Mouse (Mus musculus): Measurements from ENCODE around the gene 1700014D04Rik.
A peak's percentile ranks its signal among the peaks of the same experiment; 100 is the strongest.
"Not testable (repeated sequence)": the region's sequence is repeated elsewhere in the genome, so short reads cannot be mapped to it uniquely, and the experiment has no call there.

The 1700014D04Rik gene

DNA sequence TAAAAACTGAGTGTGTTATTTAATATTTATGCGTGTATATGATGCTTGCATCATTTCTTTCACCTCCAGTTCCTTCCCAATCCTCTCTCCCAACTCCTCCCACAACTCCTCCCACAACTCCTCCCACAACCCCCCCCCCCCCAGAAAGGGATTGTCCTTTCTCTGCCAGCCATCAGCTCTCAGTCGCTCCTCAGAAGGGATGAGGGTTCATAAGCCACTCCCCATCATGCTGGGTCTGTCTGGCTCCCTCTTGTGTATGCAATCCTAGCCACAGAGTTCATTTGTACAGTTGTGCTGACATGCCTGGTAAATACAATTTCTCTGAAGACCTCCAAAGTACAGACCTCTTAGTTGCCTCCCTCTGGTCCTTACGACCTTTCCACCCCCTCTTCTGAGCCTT, 11.4 kb downstream of the 1700014D04Rik start:
- no peak for DNase-seq (ENCODE audit: low spot score in 2 of 2)

- peak in 1 of 2 experiments; percentile 53 for DNase-seq (ENCODE audit: low spot score in 2 of 2)
Measured at GRCm38 (mm10) chr13:59734347-59734746, 12.2 kb downstream of the 1700014D04Rik start.

DNA sequence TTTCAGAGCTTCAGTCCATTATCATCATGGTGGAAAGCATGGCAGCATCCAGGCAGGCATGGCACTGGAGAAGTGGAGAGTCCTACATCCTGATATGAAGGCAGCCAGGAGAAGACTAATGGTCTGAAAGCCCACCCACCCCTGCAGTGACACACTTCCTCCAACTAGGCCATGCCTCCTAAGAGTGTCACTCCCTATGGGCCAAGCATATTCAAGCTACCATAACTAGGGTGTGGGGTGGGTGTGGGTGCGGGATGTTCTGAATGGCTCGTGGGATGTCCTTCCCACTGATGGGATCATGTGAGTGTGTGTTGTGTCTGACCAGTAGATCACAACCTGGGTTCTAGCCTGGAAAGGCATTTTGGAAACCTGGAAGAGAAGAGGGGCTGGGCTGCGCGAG, 12.6 kb downstream of the 1700014D04Rik start:
- no peak for DNase-seq (ENCODE audit: low spot score in 2 of 2)

GRCm38 (mm10) chr13:59731652-59732051, 14.9 kb downstream of the 1700014D04Rik start, which contains the start of gene Spata31d1d:
Gene Spata31d1d, minus strand, starts transcription at chr13:59731752.
- DNase-seq (ENCODE audit: low spot score in 2 of 2): no peak

DNA sequence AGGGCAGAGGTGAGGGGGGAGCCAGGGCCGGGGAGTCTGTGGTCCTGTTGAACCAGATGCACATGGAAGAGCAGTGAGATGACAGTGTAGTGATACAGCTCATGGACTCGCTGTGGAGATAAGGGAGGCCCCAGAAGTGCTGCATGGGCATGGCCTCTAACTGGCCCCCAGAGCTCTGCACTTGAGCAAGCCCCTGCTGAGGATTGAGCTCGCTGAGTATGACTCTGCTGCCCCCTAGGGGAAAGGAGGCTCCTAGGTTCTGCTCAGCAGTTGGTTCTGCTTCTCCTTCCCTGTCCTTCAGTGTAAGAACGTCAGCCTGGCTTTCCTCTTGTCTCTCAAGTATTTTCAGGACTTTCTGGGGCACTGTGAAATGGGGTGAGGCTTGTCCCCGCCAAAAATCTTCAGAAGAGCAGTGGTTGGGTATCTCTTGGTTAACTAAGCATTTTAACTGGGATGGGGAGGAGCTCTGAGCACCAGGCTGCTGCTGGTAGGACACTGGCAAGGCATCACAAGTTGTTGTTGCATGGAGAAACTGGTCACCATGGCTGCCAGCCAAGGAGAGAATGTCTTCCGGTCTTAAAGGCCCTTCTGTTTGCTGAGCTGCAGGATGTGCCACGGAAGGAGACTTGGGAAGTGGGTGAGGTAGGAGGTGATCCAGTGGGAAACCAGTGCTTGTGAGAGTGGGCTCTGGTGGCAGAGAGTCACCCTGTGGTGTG, 18.0 kb downstream of the 1700014D04Rik start:
- DNase-seq (ENCODE audit: low spot score in 2 of 2): peak; percentile 84 to 92

DNA sequence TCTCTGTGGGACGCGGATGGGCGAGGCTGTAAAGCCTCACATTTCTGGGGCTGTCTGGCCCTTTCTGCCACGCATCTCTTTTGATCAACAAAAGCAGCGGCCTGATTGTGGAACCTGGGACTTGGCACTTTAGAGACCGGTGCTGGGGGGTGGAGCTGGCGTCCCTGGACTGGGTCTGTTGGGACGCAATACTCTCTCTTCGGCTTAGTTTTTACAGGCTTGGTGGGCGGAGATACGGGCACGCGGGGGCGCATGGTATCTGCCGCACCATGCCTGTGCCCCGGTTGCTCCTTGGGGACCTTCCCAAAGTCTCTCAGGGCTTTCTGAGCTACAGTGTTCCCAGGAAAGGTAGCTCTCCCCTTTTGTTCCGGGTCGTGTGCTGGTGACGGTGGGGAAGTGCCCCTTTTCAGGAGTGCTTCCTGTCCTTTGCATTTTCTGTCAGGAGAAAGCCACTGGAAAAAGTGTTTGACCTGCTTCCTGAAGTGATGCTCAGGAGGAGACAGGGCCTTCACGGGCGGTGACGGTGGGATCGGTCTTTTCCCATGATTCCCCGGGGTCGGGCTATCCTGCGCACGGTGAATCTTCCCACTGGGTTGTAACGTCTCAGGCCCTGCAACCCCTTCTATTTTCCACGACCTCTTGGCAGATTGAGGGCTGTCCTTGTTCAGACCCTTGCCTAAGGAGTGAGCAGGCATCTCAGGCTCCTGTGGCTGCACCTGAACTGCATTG, 20.2 kb downstream of the 1700014D04Rik start:
- no peak for DNase-seq (ENCODE audit: low spot score in 2 of 2)

DNA sequence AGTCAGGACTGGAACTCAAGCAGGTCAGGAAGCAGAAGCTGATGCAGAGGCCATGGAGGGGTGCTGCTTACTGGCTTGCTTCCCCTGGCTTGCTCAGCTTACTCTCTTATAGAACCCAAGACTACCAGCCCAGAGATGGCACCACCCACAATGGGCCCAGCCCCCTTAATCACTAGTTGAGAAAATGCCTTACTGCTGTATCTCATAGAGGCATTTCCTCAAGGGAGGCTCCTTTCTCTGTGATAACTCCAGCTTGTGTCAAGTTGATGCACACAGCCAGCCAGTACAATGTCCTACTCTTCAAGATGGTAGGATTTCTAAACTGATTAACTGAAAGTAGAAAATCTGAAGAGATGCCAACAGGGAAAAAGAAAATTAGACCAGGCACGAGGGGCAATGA, 24.5 kb downstream of the 1700014D04Rik start:
- not testable (repeated sequence) for DNase-seq (ENCODE audit: low spot score in 2 of 2)

DNA sequence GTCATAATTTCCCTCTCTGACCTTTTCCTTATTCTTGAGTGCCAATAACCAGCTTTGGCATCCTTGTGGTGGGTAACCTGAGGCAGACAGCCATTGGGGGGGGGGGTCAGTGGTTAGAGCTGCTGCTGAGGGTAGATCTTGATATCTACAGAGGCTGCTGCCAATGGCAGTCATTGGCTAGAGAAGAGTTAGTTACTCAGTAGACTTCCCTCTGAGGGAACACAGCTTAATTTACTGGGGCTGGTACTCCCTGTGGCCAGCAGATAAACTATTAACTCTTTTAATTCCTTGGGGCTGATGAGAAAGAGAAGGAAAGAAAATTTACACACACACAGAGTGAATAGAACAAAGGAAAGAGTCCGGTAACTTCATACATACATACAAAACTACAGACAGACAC, 27.1 kb downstream of the 1700014D04Rik start:
- no peak for DNase-seq (ENCODE audit: low spot score in 2 of 2)

GRCm38 (mm10) chr13:59718857-59719440, 27.6 kb downstream of the 1700014D04Rik start:
- DNase-seq (ENCODE audit: low spot score in 2 of 2): not testable (repeated sequence)

GRCm38 (mm10) chr13:59713710-59714109, 32.8 kb downstream of the 1700014D04Rik start:
- no peak for DNase-seq (ENCODE audit: low spot score in 2 of 2)

- not testable (repeated sequence) for DNase-seq (ENCODE audit: low spot score in 2 of 2)
Measured at GRCm38 (mm10) chr13:59711984-59712383, 34.6 kb downstream of the 1700014D04Rik start, which contains the start of gene Spata31d1b. Gene Spata31d1b, plus strand, starts transcription at chr13:59712284.

DNA sequence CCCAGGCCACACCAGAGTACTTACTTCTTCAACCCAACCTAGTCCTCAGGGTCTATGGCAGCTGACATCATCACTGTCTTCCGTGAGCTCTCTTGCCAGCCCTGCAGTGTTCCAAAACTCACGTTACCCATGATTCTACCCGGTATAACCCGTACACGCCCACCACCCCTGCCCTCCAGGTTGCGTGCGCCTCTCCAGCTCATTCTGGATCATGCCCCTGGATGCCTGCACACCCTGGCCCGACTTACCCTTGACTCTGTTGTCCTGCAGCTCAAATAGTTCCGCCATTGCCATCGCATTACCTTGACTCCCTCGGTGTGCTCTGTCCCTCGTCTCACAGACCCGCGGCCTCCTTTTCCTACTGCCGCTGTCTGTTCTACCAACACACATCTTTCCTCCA, 36.3 kb downstream of the 1700014D04Rik start, which contains the start of gene Spata31d1a:
TSS of gene Spata31d1a (minus strand) at position 101 of the 400 bp plus-strand sequence.
- no peak for DNase-seq (ENCODE audit: low spot score in 2 of 2)

DNA sequence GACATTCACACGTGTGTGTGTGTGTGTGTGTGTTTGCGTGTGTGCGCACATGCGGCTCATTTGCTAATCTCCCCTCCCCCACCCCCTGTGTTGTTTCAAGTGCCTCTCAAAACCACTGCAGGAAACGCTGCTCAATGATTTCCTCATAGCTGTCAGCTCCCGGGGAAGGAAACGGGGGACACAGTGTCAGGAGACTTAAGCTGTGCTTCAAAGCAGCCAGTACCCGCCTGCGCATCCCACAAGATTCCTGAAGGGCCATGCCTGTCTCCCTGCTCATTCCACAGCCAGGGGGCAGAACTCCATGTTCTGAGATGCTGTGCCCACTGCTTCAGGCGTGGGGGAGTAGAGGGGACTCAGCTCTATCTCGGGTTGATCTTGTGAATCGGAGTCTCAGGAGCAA, 42.0 kb downstream of the 1700014D04Rik start:
- peak in 1 of 2 experiments; percentile 61 for DNase-seq (ENCODE audit: low spot score in 2 of 2)

GRCm38 (mm10) chr13:59703514-59703913, 43.0 kb downstream of the 1700014D04Rik start:
- DNase-seq (ENCODE audit: low spot score in 2 of 2): no peak

- not testable (repeated sequence) for DNase-seq (ENCODE audit: low spot score in 2 of 2)
Measured at GRCm38 (mm10) chr13:59700137-59700536, 46.4 kb downstream of the 1700014D04Rik start.

DNA sequence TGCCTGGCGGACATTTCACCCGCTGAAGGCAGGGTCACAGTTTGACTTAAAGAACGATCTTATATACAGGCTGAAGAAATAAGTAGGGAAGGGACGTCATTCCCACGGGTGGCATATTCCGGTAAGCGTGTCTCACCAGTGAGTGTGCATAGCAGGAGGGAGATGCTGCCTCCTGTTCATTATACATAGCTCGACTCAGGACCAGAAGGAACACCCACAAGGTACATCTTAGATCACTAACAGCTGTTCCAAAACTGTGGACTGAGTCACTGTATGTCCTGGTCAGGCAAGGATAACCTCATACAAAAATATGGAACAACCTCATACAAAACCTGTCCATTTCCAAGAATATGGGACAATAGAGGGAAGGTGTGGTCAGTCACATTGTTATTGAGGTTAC, 47.4 kb downstream of the 1700014D04Rik start:
- no peak for DNase-seq (ENCODE audit: low spot score in 2 of 2)

DNA sequence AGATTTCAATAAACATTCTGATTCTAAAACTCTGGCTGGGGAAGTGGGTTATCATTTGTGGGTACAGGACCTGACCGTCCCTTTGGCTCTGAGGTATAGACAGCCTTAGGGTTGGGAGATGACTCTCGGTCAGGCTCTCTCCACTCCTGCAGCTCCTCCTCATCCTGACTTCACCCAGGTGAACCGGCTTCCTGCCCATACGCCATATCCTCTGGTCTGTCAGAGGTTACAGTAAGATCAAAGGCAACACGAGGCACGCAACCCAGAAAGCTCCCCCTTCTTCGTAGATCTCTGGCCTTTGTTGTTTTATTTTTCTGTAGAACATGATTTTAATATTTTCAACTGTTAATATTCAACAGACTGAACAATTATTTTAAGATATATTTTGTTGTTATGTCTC, 50.8 kb downstream of the 1700014D04Rik start:
- no peak for DNase-seq (ENCODE audit: low spot score in 2 of 2)

DNA sequence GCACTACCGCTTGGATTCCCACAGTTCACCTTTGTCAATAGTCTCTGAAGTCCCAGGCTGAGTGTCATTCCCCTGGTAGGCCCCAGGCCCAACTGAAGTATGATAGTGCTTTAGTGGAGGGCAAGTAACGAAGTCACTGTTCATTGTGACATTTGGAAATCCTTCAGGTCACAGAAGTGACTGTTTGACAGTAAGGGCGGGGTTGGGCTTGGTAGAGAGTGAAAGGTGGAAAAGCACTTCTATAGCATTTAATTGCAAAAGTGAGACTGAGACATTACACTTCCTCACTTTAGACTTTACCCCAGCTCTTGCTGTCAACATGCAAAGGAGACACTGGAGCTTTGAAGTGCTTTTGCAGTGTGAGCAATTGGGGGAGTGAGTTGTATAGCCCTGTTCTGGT, 52.5 kb downstream of the 1700014D04Rik start, which contains the start of gene 4921517D22Rik:
TSS of gene 4921517D22Rik (minus strand) at position 101 of the 400 bp plus-strand sequence.
- no peak for DNase-seq (ENCODE audit: low spot score in 2 of 2)

- DNase-seq (ENCODE audit: low spot score in 2 of 2): no peak
Measured at GRCm38 (mm10) chr13:59691478-59691877, 55.1 kb downstream of the 1700014D04Rik start.

Measured in spleen, postnatal 4 days (tissue).